Mouse (Mus musculus): Measurements from ENCODE around the gene Slc25a26.

Slc25a26 gene

GRCm38 (mm10) chr6:94644641-94645040 lies 144.5 kb downstream of the Slc25a26 start:
- DNase-seq, result peak; percentile 38

DNA sequence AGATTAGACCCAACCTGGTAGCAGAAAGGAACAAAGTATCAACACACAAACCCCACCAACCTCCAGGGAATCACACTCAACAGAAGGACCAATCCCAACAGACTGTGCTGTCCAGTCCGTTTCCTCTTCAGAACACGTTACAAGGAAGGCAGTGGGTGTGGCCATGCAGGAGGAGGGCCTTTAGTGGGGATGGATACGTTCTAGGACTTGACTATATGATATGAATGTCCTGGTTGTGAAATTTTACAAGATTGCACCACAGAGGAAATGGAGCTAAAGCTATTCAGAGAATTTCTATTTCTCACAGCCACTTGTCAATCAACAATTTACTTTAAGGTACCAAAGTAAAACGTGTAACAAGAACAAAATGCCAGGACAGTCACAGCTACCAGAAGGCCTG lies 145.6 kb downstream of the Slc25a26 start:
- no peak for DNase-seq

GRCm38 (mm10) chr6:94646274-94646863 lies 146.2 kb downstream of the Slc25a26 start:
- DNase-seq, result no peak

GRCm38 (mm10) chr6:94646902-94647301 lies 146.8 kb downstream of the Slc25a26 start:
- no peak for DNase-seq

GRCm38 (mm10) chr6:94647574-94648430 lies 147.7 kb downstream of the Slc25a26 start:
- DNase-seq, result peak; percentile 73

DNA sequence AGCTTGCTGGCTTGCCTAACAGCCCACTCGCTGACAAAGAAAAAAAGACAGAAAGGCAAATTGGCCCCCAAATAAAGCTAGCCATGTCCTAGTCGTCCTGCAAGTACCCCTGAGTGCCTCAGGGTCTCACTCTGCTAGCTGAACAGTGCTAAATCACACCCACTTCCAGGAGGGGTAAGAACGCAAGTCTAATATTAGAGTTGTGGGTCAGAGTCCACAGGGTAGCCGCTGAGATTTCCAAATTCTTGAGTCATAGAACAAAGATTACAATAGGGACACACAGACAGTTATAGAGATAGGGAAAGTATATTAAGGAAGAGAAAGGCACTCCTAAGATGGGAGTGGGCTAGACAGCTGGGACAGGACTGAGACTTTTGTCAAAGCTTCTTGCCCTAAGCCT lies 148.4 kb downstream of the Slc25a26 start:
- DNase-seq, result no peak

- no peak for DNase-seq
These were observed 149.5 kb downstream of the Slc25a26 start for GRCm38 (mm10) chr6:94649637-94650036.

GRCm38 (mm10) chr6:94651541-94651940 lies 151.4 kb downstream of the Slc25a26 start:
- DNase-seq, result no peak

- no peak for DNase-seq
These were observed 152.6 kb downstream of the Slc25a26 start for GRCm38 (mm10) chr6:94652659-94653213.

DNA sequence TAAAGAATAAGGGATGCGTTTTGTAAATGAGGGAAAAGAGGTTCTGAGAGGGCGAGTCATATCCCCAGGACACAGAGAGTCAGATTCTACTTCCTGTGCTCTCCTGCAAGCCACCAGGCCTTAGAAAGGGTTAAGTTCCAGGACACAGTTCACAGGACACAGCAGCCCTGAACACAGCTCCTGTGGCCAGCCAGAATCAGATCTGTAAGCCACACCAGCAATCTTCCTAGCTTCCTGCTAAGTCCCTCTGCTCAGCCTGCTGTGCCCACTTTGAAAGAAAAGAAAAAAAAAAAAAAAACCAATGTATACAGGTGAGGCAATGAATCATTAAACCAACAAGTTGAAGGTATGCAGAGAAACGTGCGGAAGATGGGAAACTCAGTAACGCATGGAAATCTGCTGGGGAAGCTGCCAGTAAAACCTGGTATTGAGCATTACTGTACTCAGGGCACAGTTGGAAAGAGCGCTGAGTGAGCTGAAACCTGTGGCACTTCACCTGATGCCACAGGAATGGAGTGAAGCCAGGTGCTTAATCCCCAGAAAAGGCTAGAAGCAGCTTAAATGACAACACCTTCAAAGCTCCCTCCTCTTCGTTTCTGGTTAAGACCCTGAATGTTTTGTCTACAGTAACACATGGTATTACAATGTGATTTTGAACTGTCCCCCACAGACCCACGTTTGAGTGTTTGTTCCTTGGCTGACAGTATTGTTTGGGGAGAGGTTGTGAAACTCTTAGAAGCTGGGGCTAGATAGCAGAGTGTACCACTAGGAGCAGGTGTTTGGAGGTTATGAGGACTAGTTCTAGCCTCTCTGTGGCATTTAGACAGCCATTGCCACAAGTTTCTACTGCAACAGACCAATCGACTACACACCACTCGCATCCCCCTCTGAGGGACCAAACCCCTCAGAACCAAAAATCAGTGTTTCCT lies 153.5 kb downstream of the Slc25a26 start:
- peak; percentile 52 for DNase-seq
